Mouse (Mus musculus) cerebellum, adult 9-10 months (tissue): ENCODE data around the gene Scyl1.
"Not testable (repeated sequence)": the region's sequence is repeated elsewhere in the genome, so short reads cannot be mapped to it uniquely, and the experiment has no call there.

Experiments
- DNase-seq: peaks from one replicate; pipeline ENCODE4 v3.0.0; 2022

The Scyl1 gene

GRCm38 (mm10) chr19:5770925-5771860 lies at the start of gene Scyl1:
Scyl1 (minus strand) TSS chr19:5771419.
- DNase-seq: peak; percentile 97

- peak; percentile 60 for DNase-seq
Observed at GRCm38 (mm10) chr19:5819549-5819948, 48.3 kb upstream of the Scyl1 start.

GRCm38 (mm10) chr19:5818590-5818977 lies 47.4 kb upstream of the Scyl1 start:
- DNase-seq: no peak

GRCm38 (mm10) chr19:5817703-5818589 lies 46.7 kb upstream of the Scyl1 start:
- DNase-seq: peak; percentile 90

- no peak for DNase-seq
Observed at GRCm38 (mm10) chr19:5815928-5816327, 44.7 kb upstream of the Scyl1 start.

- peak; percentile 42 for DNase-seq
Observed at GRCm38 (mm10) chr19:5815010-5815409, 43.8 kb upstream of the Scyl1 start.

- DNase-seq: not testable (repeated sequence)
Observed at GRCm38 (mm10) chr19:5814048-5814447, 42.8 kb upstream of the Scyl1 start.

GRCm38 (mm10) chr19:5813567-5813966 lies 42.3 kb upstream of the Scyl1 start:
- DNase-seq: peak; percentile 51

GRCm38 (mm10) chr19:5811771-5812504 lies 40.7 kb upstream of the Scyl1 start:
- peak; percentile 95 for DNase-seq

- peak; percentile 54 for DNase-seq
Observed at GRCm38 (mm10) chr19:5810840-5811563, 39.8 kb upstream of the Scyl1 start.

- DNase-seq: no peak
Observed at GRCm38 (mm10) chr19:5810103-5810839, 39.1 kb upstream of the Scyl1 start.

- DNase-seq: no peak
Observed at GRCm38 (mm10) chr19:5809712-5810089, 38.5 kb upstream of the Scyl1 start.

- DNase-seq: no peak
Observed at GRCm38 (mm10) chr19:5808955-5809711, 37.9 kb upstream of the Scyl1 start.

- no peak for DNase-seq
Observed at GRCm38 (mm10) chr19:5807740-5808139, 36.5 kb upstream of the Scyl1 start.

GRCm38 (mm10) chr19:5806809-5807205 lies 35.6 kb upstream of the Scyl1 start:
- DNase-seq: no peak

GRCm38 (mm10) chr19:5806051-5806808 lies 35.0 kb upstream of the Scyl1 start:
- DNase-seq: no peak

- DNase-seq: no peak
Observed at GRCm38 (mm10) chr19:5804371-5804899, 33.2 kb upstream of the Scyl1 start.

- DNase-seq: no peak
Observed at GRCm38 (mm10) chr19:5803881-5804279, 32.7 kb upstream of the Scyl1 start.

- peak; percentile 98 for DNase-seq
Observed at GRCm38 (mm10) chr19:5803041-5803880, 32.0 kb upstream of the Scyl1 start.
